Mouse (Mus musculus) kidney, embryonic 15.5 days (tissue): ENCODE measurements around the gene Ttc3. TPM values are rescaled to one million over a fixed set of nuclear protein-coding genes. Genes with fewer than 3 reads are reported as not detected.
A peak's percentile ranks its signal among the peaks of the same experiment; 100 is the strongest.
"Not testable (repeated sequence)": the region's sequence is repeated elsewhere in the genome, so short reads cannot be mapped to it uniquely, and the experiment has no call there.

Experiments used
- ATAC-seq: fragments of 200-750 bp; cut with Nextera tagmentation; replicated peaks from 2 replicates; pipeline ENCODE4 v1.8.0; 2017; ENCODE audit warnings: moderate TSS enrichment; ENCODE audit not compliant: low FRiP score
- H3K27ac ChIP-seq: fragments of 300-500 bp; sonication (generic); 2 replicates; pipeline ENCODE4 v1.5.1; 2015; ENCODE audit warnings: mild to moderate bottlenecking, inconsistent platforms
- H3K27me3 ChIP-seq: fragments of 300-500 bp; sonication (generic); 2 replicates; pipeline ENCODE4 v1.6.1; 2015; ENCODE audit warnings: inconsistent platforms
- H3K36me3 ChIP-seq: fragments of 300-500 bp; sonication (generic); 2 replicates; pipeline ENCODE4 v1.6.1; 2015; ENCODE audit warnings: inconsistent platforms
- H3K4me1 ChIP-seq: fragments of 300-500 bp; sonication (generic); 2 replicates; pipeline ENCODE4 v1.6.1; 2015; ENCODE audit warnings: inconsistent platforms
- H3K4me2 ChIP-seq: fragments of 300-500 bp; sonication (generic); 2 replicates; pipeline ENCODE4 v1.6.1; 2015; ENCODE audit warnings: moderate library complexity, mild to moderate bottlenecking, inconsistent platforms
- H3K4me3 ChIP-seq: fragments of 300-500 bp; sonication (generic); replicated peaks from 2 replicates; pipeline ENCODE4 v1.5.1; 2015; ENCODE audit warnings: mild to moderate bottlenecking, inconsistent platforms
- H3K9ac ChIP-seq: fragments of 300-500 bp; sonication (generic); 2 replicates; pipeline ENCODE4 v1.6.1; 2015; ENCODE audit warnings: mild to moderate bottlenecking, inconsistent platforms
- H3K9me3 ChIP-seq: fragments of 300-500 bp; sonication (generic); replicated peaks from 2 replicates; pipeline ENCODE4 v1.6.1; 2016; ENCODE audit warnings: inconsistent platforms
- WGBS: fragments of 180-500 bp; shearing (Covaris S2); methylation state at CpG from one replicate; pipeline ENCODE4 v1.1.7; 2015; ENCODE audit warnings: mixed read lengths; 5-methylcytosine and 5-hydroxymethylcytosine counted together
- polyA plus RNA-seq: library from polyadenylated mRNA; unstranded; fragments of >200 nt; fragmentation: Nextera tagmentation; extraction: Ambion mirVana; gene quantifications from 2 replicates; pipeline ENCODE4 v1.2.1, GENCODE M21; 2015

Ttc3 gene
- polyA plus RNA-seq, 1 experiment from 2014 or later, result 228 TPM

GRCm38 (mm10) chr16:94451545-94452488 lies 81.4 kb downstream of the Ttc3 start:
- no peak overlapping the region for H3K9ac ChIP-seq
- H3K4me2 ChIP-seq, result no peak overlapping the region
- WGBS, result 76% methylated on average over 11 of the region's 11 CpGs
- no peaks in the 10 kb centered on the region for H3K27me3 ChIP-seq
- H3K4me3 ChIP-seq, result no peak overlapping the region
- H3K4me1 ChIP-seq, result peaks cover 19% of the 10 kb centered on the region
- ATAC-seq, result 0 out of 2 replicates have a peak, but pooled peaks have one; percentile 36
- peaks cover 96% of the 10 kb centered on the region for H3K36me3 ChIP-seq
- H3K9me3 ChIP-seq, result no peaks in the 10 kb centered on the region
- H3K27ac ChIP-seq, result peak overlapping the region; percentile 55

GRCm38 (mm10) chr16:94452768-94453167 lies 82.3 kb downstream of the Ttc3 start:
- no peaks in the 10 kb centered on the region for H3K9me3 ChIP-seq
- H3K4me2 ChIP-seq, result no peak overlapping the region
- H3K4me3 ChIP-seq, result no peak overlapping the region
- ATAC-seq, result no peak
- H3K4me1 ChIP-seq, result peaks cover 19% of the 10 kb centered on the region
- 51% methylated on average over 4 of the region's 4 CpGs for WGBS
- H3K9ac ChIP-seq, result no peak overlapping the region
- H3K27me3 ChIP-seq, result no peaks in the 10 kb centered on the region
- peaks cover 96% of the 10 kb centered on the region for H3K36me3 ChIP-seq
- H3K27ac ChIP-seq, result peak overlapping the region; percentile 55

- Histone ChIP-seq H3K27ac (no peak overlapping the region), H3K4me3 (no peak overlapping the region), H3K9me3 (no peaks in the 10 kb centered on the region), H3K27me3 (no peaks in the 10 kb centered on the region), H3K4me2 (no peak overlapping the region), H3K9ac (no peak overlapping the region), H3K4me1 (peaks cover 19% of the 10 kb centered on the region), H3K36me3 (peaks cover 96% of the 10 kb centered on the region)
- 62% methylated on average over 4 of the region's 4 CpGs for WGBS
- no peak for ATAC-seq
These were observed 83.7 kb downstream of the Ttc3 start for GRCm38 (mm10) chr16:94454146-94454545.

GRCm38 (mm10) chr16:94464067-94464466 lies 93.6 kb downstream of the Ttc3 start:
- 94% methylated on average over 3 of the region's 3 CpGs for whole genome bisulfite sequencing

GRCm38 (mm10) chr16:94465900-94466299 lies 95.5 kb downstream of the Ttc3 start:
- 82% methylated on average over 4 of the region's 4 CpGs for WGBS
- H3K4me1 ChIP-seq, result no peaks in the 10 kb centered on the region
- peaks cover 99% of the 10 kb centered on the region for H3K36me3 ChIP-seq
- no peak for ATAC-seq
- H3K27me3 ChIP-seq, result no peaks in the 10 kb centered on the region
- no peak overlapping the region for H3K4me2 ChIP-seq
- no peak overlapping the region for H3K27ac ChIP-seq
- no peak overlapping the region for H3K9ac ChIP-seq
- H3K9me3 ChIP-seq, result no peaks in the 10 kb centered on the region
- H3K4me3 ChIP-seq, result no peak overlapping the region

More at GRCm38 (mm10) chr16:94464067-94464466, 93.6 kb downstream of the Ttc3 start:
- ATAC-seq, result no peak
- H3K9me3 ChIP-seq, result no peaks in the 10 kb centered on the region
- H3K4me2 ChIP-seq, result no peak overlapping the region
- no peak overlapping the region for H3K4me3 ChIP-seq
- H3K27ac ChIP-seq, result no peak overlapping the region
- no peak overlapping the region for H3K9ac ChIP-seq
- no peaks in the 10 kb centered on the region for H3K27me3 ChIP-seq
- H3K4me1 ChIP-seq, result no peaks in the 10 kb centered on the region
- H3K36me3 ChIP-seq, result peaks cover 100% of the 10 kb centered on the region

- H3K9me3 ChIP-seq, H3K9ac ChIP-seq, H3K4me2 ChIP-seq, H3K27ac ChIP-seq, H3K27me3 ChIP-seq, H3K4me1 ChIP-seq, ATAC-seq, H3K4me3 ChIP-seq: not testable (repeated sequence)
- WGBS, result 91% methylated on average over 7 of the region's 7 CpGs
- H3K36me3 ChIP-seq, result peaks cover 97% of the 10 kb centered on the region
These were observed 95.9 kb downstream of the Ttc3 start for GRCm38 (mm10) chr16:94466317-94466716.

GRCm38 (mm10) chr16:94467337-94468055 lies 97.1 kb downstream of the Ttc3 start:
- H3K27me3 ChIP-seq, result no peaks in the 10 kb centered on the region
- WGBS, result 47% methylated on average over 11 of the region's 11 CpGs
- H3K4me2 ChIP-seq, result no peak overlapping the region
- H3K36me3 ChIP-seq, result peaks cover 95% of the 10 kb centered on the region
- H3K27ac ChIP-seq, result no peak overlapping the region
- H3K4me1 ChIP-seq, result no peaks in the 10 kb centered on the region
- H3K9me3 ChIP-seq, result no peaks in the 10 kb centered on the region
- no peak overlapping the region for H3K4me3 ChIP-seq
- H3K9ac ChIP-seq, result no peak overlapping the region
- peak; percentile 90 for ATAC-seq

- no peak for ATAC-seq
- 97% methylated on average over 2 of the region's 2 CpGs for WGBS
- Histone ChIP-seq H3K27me3 (no peaks in the 10 kb centered on the region), H3K4me3 (no peak overlapping the region), H3K36me3 (peaks cover 90% of the 10 kb centered on the region), H3K4me2 (no peak overlapping the region), H3K9me3 (no peaks in the 10 kb centered on the region), H3K27ac (no peak overlapping the region), H3K9ac (no peak overlapping the region), H3K4me1 (no peaks in the 10 kb centered on the region)
These were observed 98.0 kb downstream of the Ttc3 start for GRCm38 (mm10) chr16:94468391-94468790.

GRCm38 (mm10) chr16:94472515-94472951 lies 102.1 kb downstream of the Ttc3 start:
- peaks cover 51% of the 10 kb centered on the region for H3K36me3 ChIP-seq
- H3K9me3 ChIP-seq, result no peaks in the 10 kb centered on the region
- H3K27ac ChIP-seq, result no peak overlapping the region
- no peaks in the 10 kb centered on the region for H3K27me3 ChIP-seq
- H3K9ac ChIP-seq, result no peak overlapping the region
- ATAC-seq, result no peak
- WGBS, result 80% methylated on average over 8 of the region's 8 CpGs
- no peak overlapping the region for H3K4me3 ChIP-seq
- no peaks in the 10 kb centered on the region for H3K4me1 ChIP-seq
- H3K4me2 ChIP-seq, result no peak overlapping the region

- Histone ChIP-seq H3K9ac (no peak overlapping the region), H3K9me3 (no peaks in the 10 kb centered on the region), H3K4me1 (no peaks in the 10 kb centered on the region), H3K4me2 (no peak overlapping the region), H3K27ac (no peak overlapping the region), H3K36me3 (peaks cover 44% of the 10 kb centered on the region), H3K4me3 (no peak overlapping the region), H3K27me3 (no peaks in the 10 kb centered on the region)
- no peak for ATAC-seq
- 84% methylated on average over 11 of the region's 11 CpGs for WGBS
These were observed 102.8 kb downstream of the Ttc3 start for GRCm38 (mm10) chr16:94473086-94473822.

- H3K4me3 ChIP-seq, result no peak overlapping the region
- no peaks in the 10 kb centered on the region for H3K9me3 ChIP-seq
- no peak overlapping the region for H3K9ac ChIP-seq
- no peak overlapping the region for H3K27ac ChIP-seq
- no peak for ATAC-seq
- no peaks in the 10 kb centered on the region for H3K4me1 ChIP-seq
- no peaks in the 10 kb centered on the region for H3K36me3 ChIP-seq
- H3K27me3 ChIP-seq, result no peaks in the 10 kb centered on the region
- WGBS, result 78% methylated on average over 11 of the region's 11 CpGs
- no peak overlapping the region for H3K4me2 ChIP-seq
These were observed 114.5 kb downstream of the Ttc3 start for GRCm38 (mm10) chr16:94484752-94485535.
